Mouse (Mus musculus): ENCODE results near the gene Pex11b. TPM values are rescaled to one million over a fixed set of nuclear protein-coding genes. Genes with fewer than 3 reads are reported as not detected.
"Not testable (repeated sequence)": the region's sequence is repeated elsewhere in the genome, so short reads cannot be mapped to it uniquely, and the experiment has no call there.

The Pex11b gene
- polyA plus RNA-seq, 1 experiment, result 107 TPM

- H3K27me3 ChIP-seq (ENCODE audit: control insufficient read depth, insufficient read depth, low read length), result no peaks in the 10 kb centered on the region
- peaks cover 6% of the 10 kb centered on the region for H3K4me1 ChIP-seq (ENCODE audit: control insufficient read depth, insufficient read depth, low read length)
- H3K4me3 ChIP-seq (ENCODE audit: control insufficient read depth, low read depth, low read length), result no peak overlapping the region
- no peak overlapping the region for H3K27ac ChIP-seq (ENCODE audit: control insufficient read depth, insufficient read depth, low read depth, low read length)
- no peaks in the 10 kb centered on the region for H3K36me3 ChIP-seq (ENCODE audit: control insufficient read depth, insufficient read depth, low read length)
- TF ChIP-seq CTCF (IDR thresholded peaks at IDR 0.05; ENCODE audit: control insufficient read depth, insufficient read depth, insufficient replicate concordance, low read depth, low read length), result no peak
- TF ChIP-seq POLR2A (IDR thresholded peaks at IDR 0.05; ENCODE audit: control insufficient read depth, low read depth, low read length), result no peak
These were observed 40.5 kb downstream of the Pex11b start for GRCm38 (mm10) chr3:96675690-96676089.

DNA sequence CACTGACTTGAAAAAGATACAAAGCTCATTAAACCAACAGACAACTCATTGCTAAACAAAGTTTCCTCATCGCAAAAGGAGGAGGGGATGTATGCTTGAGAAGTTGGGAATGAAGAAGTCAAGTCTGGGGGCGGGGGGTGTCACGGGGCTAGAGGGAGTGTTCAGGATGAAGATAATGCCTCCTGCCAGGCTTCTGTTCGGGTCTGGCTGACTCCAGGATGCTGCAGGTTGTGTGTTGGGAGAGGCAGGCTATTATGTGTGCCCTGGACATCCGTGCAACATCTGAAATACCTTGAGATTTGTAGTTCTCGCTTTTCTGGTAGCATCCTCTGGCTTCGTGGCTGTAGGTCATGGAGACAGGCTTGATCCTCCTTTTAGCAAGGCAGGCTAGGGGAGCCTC is 43.3 kb downstream of the Pex11b start:
- Histone ChIP-seq H3K36me3 (ENCODE audit: control insufficient read depth, insufficient read depth, low read length) (no peaks in the 10 kb centered on the region), H3K27ac (ENCODE audit: control insufficient read depth, insufficient read depth, low read depth, low read length) (no peak overlapping the region), H3K4me1 (ENCODE audit: control insufficient read depth, insufficient read depth, low read length) (peaks cover 5% of the 10 kb centered on the region; the same call in 1 of the 2 replicates), H3K27me3 (ENCODE audit: control insufficient read depth, insufficient read depth, low read length) (no peaks in the 10 kb centered on the region), H3K4me3 (ENCODE audit: control insufficient read depth, low read depth, low read length) (no peak overlapping the region)
- TF ChIP-seq CTCF (IDR thresholded peaks at IDR 0.05; ENCODE audit: control insufficient read depth, insufficient read depth, insufficient replicate concordance, low read depth, low read length) (no peak), POLR2A (IDR thresholded peaks at IDR 0.05; ENCODE audit: control insufficient read depth, low read depth, low read length) (no peak)

DNA sequence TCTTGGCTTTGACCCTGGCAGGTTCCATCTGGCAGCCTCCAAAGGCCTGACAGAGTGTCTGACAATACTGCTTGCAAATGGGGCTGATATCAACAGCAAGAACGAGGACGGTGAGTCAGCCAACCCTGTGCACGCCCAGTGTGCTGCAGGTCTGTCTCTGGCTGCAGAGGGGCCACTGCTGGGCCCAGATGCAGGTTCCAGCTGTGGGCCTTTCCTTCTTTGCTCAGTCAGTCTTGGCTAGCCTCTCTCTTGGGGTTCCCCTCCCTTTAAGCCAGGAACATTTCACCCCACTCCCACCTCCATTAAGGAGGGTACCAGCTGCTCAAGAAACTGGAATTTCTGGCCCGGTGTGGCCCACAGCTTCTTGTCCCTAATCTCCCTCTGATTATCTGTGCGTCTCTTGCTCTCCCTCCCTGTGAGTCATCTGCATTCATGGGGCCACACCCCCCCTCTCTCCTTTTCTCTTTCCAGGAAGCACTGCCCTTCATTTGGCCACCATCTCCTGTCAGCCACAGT is 44.0 kb downstream of the Pex11b start:
- Histone ChIP-seq H3K27ac (ENCODE audit: control insufficient read depth, insufficient read depth, low read depth, low read length) (no peak overlapping the region), H3K4me1 (ENCODE audit: control insufficient read depth, insufficient read depth, low read length) (peaks cover 9% of the 10 kb centered on the region; the same call in 1 of the 2 replicates), H3K4me3 (ENCODE audit: control insufficient read depth, low read depth, low read length) (no peak overlapping the region), H3K36me3 (ENCODE audit: control insufficient read depth, insufficient read depth, low read length) (no peaks in the 10 kb centered on the region), H3K27me3 (ENCODE audit: control insufficient read depth, insufficient read depth, low read length) (no peaks in the 10 kb centered on the region)
- no peak for TF ChIP-seq CTCF (IDR thresholded peaks at IDR 0.05; ENCODE audit: control insufficient read depth, insufficient read depth, insufficient replicate concordance, low read depth, low read length)
- TF ChIP-seq POLR2A (IDR thresholded peaks at IDR 0.05; ENCODE audit: control insufficient read depth, low read depth, low read length), result no peak

GRCm38 (mm10) chr3:96680269-96680956 is 45.2 kb downstream of the Pex11b start:
- TF ChIP-seq CTCF (IDR thresholded peaks at IDR 0.05; ENCODE audit: control insufficient read depth, insufficient read depth, insufficient replicate concordance, low read depth, low read length), result no peak
- TF ChIP-seq POLR2A (IDR thresholded peaks at IDR 0.05; ENCODE audit: control insufficient read depth, low read depth, low read length), result no peak
- Histone ChIP-seq H3K36me3 (ENCODE audit: control insufficient read depth, insufficient read depth, low read length) (no peaks in the 10 kb centered on the region), H3K27ac (ENCODE audit: control insufficient read depth, insufficient read depth, low read depth, low read length) (no peak overlapping the region), H3K4me1 (ENCODE audit: control insufficient read depth, insufficient read depth, low read length) (peaks cover 13% of the 10 kb centered on the region; the same call in 1 of the 2 replicates), H3K4me3 (ENCODE audit: control insufficient read depth, low read depth, low read length) (no peak overlapping the region), H3K27me3 (ENCODE audit: control insufficient read depth, insufficient read depth, low read length) (no peaks in the 10 kb centered on the region)

GRCm38 (mm10) chr3:96683496-96683895 is 48.3 kb downstream of the Pex11b start:
- peaks cover 13% of the 10 kb centered on the region; the same call in 1 of the 2 replicates for H3K4me1 ChIP-seq (ENCODE audit: control insufficient read depth, insufficient read depth, low read length)
- no peaks in the 10 kb centered on the region for H3K27me3 ChIP-seq (ENCODE audit: control insufficient read depth, insufficient read depth, low read length)
- TF ChIP-seq CTCF (IDR thresholded peaks at IDR 0.05; ENCODE audit: control insufficient read depth, insufficient read depth, insufficient replicate concordance, low read depth, low read length) (no peak), POLR2A (IDR thresholded peaks at IDR 0.05; ENCODE audit: control insufficient read depth, low read depth, low read length) (no peak)

GRCm38 (mm10) chr3:96684151-96684821 is 49.1 kb downstream of the Pex11b start:
- H3K4me1 ChIP-seq (ENCODE audit: control insufficient read depth, insufficient read depth, low read length), result peaks cover 12% of the 10 kb centered on the region
- H3K36me3 ChIP-seq (ENCODE audit: control insufficient read depth, insufficient read depth, low read length), result no peaks in the 10 kb centered on the region
- H3K27ac ChIP-seq (ENCODE audit: control insufficient read depth, insufficient read depth, low read depth, low read length), result no peak overlapping the region
- TF ChIP-seq POLR2A (IDR thresholded peaks at IDR 0.05; ENCODE audit: control insufficient read depth, low read depth, low read length) (0 out of 2 replicates have a peak, but pooled peaks have one; percentile 32), CTCF (IDR thresholded peaks at IDR 0.05; ENCODE audit: control insufficient read depth, insufficient read depth, insufficient replicate concordance, low read depth, low read length) (no peak)
- H3K27me3 ChIP-seq (ENCODE audit: control insufficient read depth, insufficient read depth, low read length), result no peaks in the 10 kb centered on the region
- H3K4me3 ChIP-seq (ENCODE audit: control insufficient read depth, low read depth, low read length), result peak overlapping the region; percentile 36; the same call in 1 of the 2 replicates

More at GRCm38 (mm10) chr3:96683496-96683895, 48.3 kb downstream of the Pex11b start:
- H3K27ac ChIP-seq (ENCODE audit: control insufficient read depth, insufficient read depth, low read depth, low read length), result no peak overlapping the region
- H3K36me3 ChIP-seq (ENCODE audit: control insufficient read depth, insufficient read depth, low read length), result no peaks in the 10 kb centered on the region
- no peak overlapping the region for H3K4me3 ChIP-seq (ENCODE audit: control insufficient read depth, low read depth, low read length)

- H3K4me3 ChIP-seq (ENCODE audit: control insufficient read depth, low read depth, low read length), result peak overlapping the region; percentile 36
- peaks cover 11% of the 10 kb centered on the region for H3K4me1 ChIP-seq (ENCODE audit: control insufficient read depth, insufficient read depth, low read length)
- no peak for TF ChIP-seq CTCF (IDR thresholded peaks at IDR 0.05; ENCODE audit: control insufficient read depth, insufficient read depth, insufficient replicate concordance, low read depth, low read length)
- no peak for TF ChIP-seq POLR2A (IDR thresholded peaks at IDR 0.05; ENCODE audit: control insufficient read depth, low read depth, low read length)
- H3K36me3 ChIP-seq (ENCODE audit: control insufficient read depth, insufficient read depth, low read length), result no peaks in the 10 kb centered on the region
- no peaks in the 10 kb centered on the region for H3K27me3 ChIP-seq (ENCODE audit: control insufficient read depth, insufficient read depth, low read length)
- no peak overlapping the region for H3K27ac ChIP-seq (ENCODE audit: control insufficient read depth, insufficient read depth, low read depth, low read length)
These were observed 49.6 kb downstream of the Pex11b start for GRCm38 (mm10) chr3:96684822-96685156.

- not testable (repeated sequence) for H3K27me3 ChIP-seq (ENCODE audit: control insufficient read depth, insufficient read depth, low read length); H3K36me3 ChIP-seq (ENCODE audit: control insufficient read depth, insufficient read depth, low read length); H3K4me3 ChIP-seq (ENCODE audit: control insufficient read depth, low read depth, low read length); H3K27ac ChIP-seq (ENCODE audit: control insufficient read depth, insufficient read depth, low read depth, low read length)
- H3K4me1 ChIP-seq (ENCODE audit: control insufficient read depth, insufficient read depth, low read length), result peaks cover 11% of the 10 kb centered on the region
These were observed 50.9 kb downstream of the Pex11b start for GRCm38 (mm10) chr3:96686057-96686456.

All from testis, adult 2 months (tissue).